Mouse (Mus musculus) liver, embryonic 14.5 days (tissue): ENCODE data around the gene Tmsb15b2.

Experiments
- CTCF ChIP-seq: IDR thresholded peaks from 2 replicates; pipeline ENCODE4 v1.5.1; 2016; ENCODE audit warnings: antibody characterized with exemption, low read depth, control low read depth
- EP300 ChIP-seq: IDR thresholded peaks from 2 replicates; pipeline ENCODE4 v1.6.1; 2016; ENCODE audit warnings: antibody characterized with exemption, low read depth

DNA sequence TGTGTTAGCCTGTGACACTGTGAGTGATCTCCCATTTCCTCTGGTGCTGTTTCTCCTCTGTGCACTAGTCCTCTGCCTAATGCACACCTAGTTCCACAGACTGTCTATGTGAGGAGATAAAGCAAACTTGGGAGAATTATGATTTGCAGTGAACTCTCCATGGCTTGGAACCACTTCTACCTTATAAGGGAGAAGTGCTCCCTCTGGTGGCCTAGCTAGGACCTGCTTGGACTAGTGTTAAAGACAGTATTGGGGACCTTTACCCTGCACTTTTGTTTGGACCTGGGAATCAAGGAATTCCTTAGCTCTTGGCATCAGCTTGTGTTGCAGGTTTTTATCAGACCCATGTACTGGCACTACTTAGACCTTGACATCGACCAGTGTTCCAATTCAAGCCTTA is 44.0 kb upstream of the Tmsb15b2 start:
- TF ChIP-seq CTCF (peak; percentile 68), EP300 (no peak)
